ENCODE assay signal across 19 mouse cellular contexts in genomic region chr15:69576742-69577141, GRCm38 (mm10).
DNase-seq lines count a peak whose midpoint lies in the region.
"Had no signal": no experiment of that assay in that cellular context is flagged by ENCODE, and none has a peak within 500 bp of the region (broad histone marks: within the 10 kb centered on the region; RNA-seq: fewer than 3 reads in every experiment).

No protein-coding gene starts in this region.

- H3K4me3 ChIP-seq in embryonic facial prominence, embryonic 10.5 days: no peak overlapping the region
- H3K4me3 ChIP-seq: forebrain, embryonic 10.5 days; heart, embryonic 10.5 days; limb, embryonic 15.5 days; liver, embryonic 15.5 days; myocyte; neural tube, embryonic 15.5 days had no signal

- peaks cover 22% of the 10 kb centered on the region for H3K4me1 ChIP-seq in embryonic facial prominence, embryonic 10.5 days
- H3K4me1 ChIP-seq: heart, embryonic 10.5 days; limb, embryonic 15.5 days; liver, embryonic 15.5 days had no signal

- no peaks in the 10 kb centered on the region for H3K27me3 ChIP-seq in embryonic facial prominence, embryonic 10.5 days (replicated peaks; ENCODE audit: low read depth, poor library complexity, severe bottlenecking)
- H3K27me3 ChIP-seq: CH12.LX; limb, embryonic 15.5 days; liver, embryonic 15.5 days; neural tube, embryonic 15.5 days had no signal

- WGBS in embryonic facial prominence, embryonic 10.5 days: 26% methylated on average over 2 of the region's 2 CpGs

- no peaks in the 10 kb centered on the region for H3K9me3 ChIP-seq in embryonic facial prominence, embryonic 10.5 days
- H3K9me3 ChIP-seq: forebrain, embryonic 10.5 days; heart, embryonic 10.5 days; limb, embryonic 15.5 days; liver, embryonic 15.5 days; neural tube, embryonic 15.5 days had no signal

- H3K27ac ChIP-seq in embryonic facial prominence, embryonic 10.5 days (replicated peaks): no peak overlapping the region
- H3K27ac ChIP-seq: forebrain, embryonic 10.5 days; heart, embryonic 10.5 days; limb, embryonic 15.5 days; liver, embryonic 15.5 days; neural tube, embryonic 15.5 days had no signal

- peak; percentile 70 for DNase-seq in Muller cell, postnatal 12 days (ENCODE audit: inconsistent ontology term)
- peak; percentile 10 for DNase-seq in embryonic facial prominence, embryonic 10.5 days (ENCODE audit: low spot score)
- peak; percentile 35 for DNase-seq in kidney, adult 9 months
- peak; percentile 7 to 31 for DNase-seq in kidney, postnatal 36 days
- no peak for DNase-seq in ovary, postnatal 36 days (ENCODE audit: low spot score)
- DNase-seq in neural tube, embryonic 10.5 days (ENCODE audit: extremely low spot score, low spot score): no peak
- no peak for DNase-seq in spleen, postnatal 36 days (ENCODE audit: low spot score in 2 of 2)
- DNase-seq: adrenal gland, postnatal 36 days; cerebellum, adult 11-12 months; forebrain, postnatal 0 days; midbrain, embryonic 14.5 days; thymus, postnatal 36 days had no signal

- no peaks in the 10 kb centered on the region for H3K36me3 ChIP-seq in embryonic facial prominence, embryonic 10.5 days (replicated peaks)
- H3K36me3 ChIP-seq: forebrain, embryonic 10.5 days; heart, embryonic 10.5 days; limb, embryonic 15.5 days; liver, embryonic 15.5 days; neural tube, embryonic 15.5 days had no signal

Comparison
In these comparisons a context has a peak if more than half of its experiments do, and no peak if none do; other contexts are left out.
1. DNase-seq: peak in Muller cell, postnatal 12 days (single experiment), embryonic facial prominence, embryonic 10.5 days (single experiment), kidney, adult 9 months (single experiment) and kidney, postnatal 36 days (2 of 2); none in ovary, postnatal 36 days (single experiment), neural tube, embryonic 10.5 days (single experiment) and spleen, postnatal 36 days (0 of 2).